Mouse (Mus musculus) embryonic facial prominence, embryonic 10.5 days (tissue): ENCODE data around the gene Slc35a1. TPM values are rescaled to one million over a fixed set of nuclear protein-coding genes. Genes with fewer than 3 reads are reported as not detected.

Experiments
- DNase-seq: peaks from one replicate; pipeline ENCODE4 v3.0.0-alpha.2; 2017; ENCODE audit warnings: low spot score
- H3K27ac ChIP-seq: fragments of 300-500 bp; sonication (generic); replicated peaks from 2 replicates; pipeline ENCODE4 v1.5.1; 2016; ENCODE audit warnings: mild to moderate bottlenecking
- H3K27me3 ChIP-seq: fragments of 300-500 bp; sonication (generic); replicated peaks from 2 replicates; pipeline ENCODE4 v1.6.1; 2016; ENCODE audit warnings: low read depth, mild to moderate bottlenecking; ENCODE audit not compliant: poor library complexity, severe bottlenecking
- H3K36me3 ChIP-seq: fragments of 300-500 bp; sonication (generic); replicated peaks from 2 replicates; pipeline ENCODE4 v1.6.1; 2016; ENCODE audit warnings: mild to moderate bottlenecking, moderate library complexity
- H3K4me1 ChIP-seq: fragments of 300-500 bp; sonication (generic); 2 replicates; pipeline ENCODE4 v1.6.1; 2016
- H3K4me3 ChIP-seq: fragments of 300-500 bp; sonication (generic); 2 replicates; pipeline ENCODE4 v1.5.1; 2016; ENCODE audit warnings: mild to moderate bottlenecking, moderate library complexity
- H3K9me3 ChIP-seq: fragments of 300-500 bp; sonication (generic); 2 replicates; pipeline ENCODE4 v1.6.1; 2016; ENCODE audit warnings: mild to moderate bottlenecking
- WGBS: fragments of 180-500 bp; shearing (Covaris S2); methylation state at CpG from one replicate; pipeline ENCODE4 v1.1.7; 2016; 5-methylcytosine and 5-hydroxymethylcytosine counted together
- polyA plus RNA-seq: library from polyadenylated mRNA; unstranded; fragments of >200 nt; fragmentation: Nextera tagmentation; extraction: Ambion mirVana; gene quantifications from 2 replicates; pipeline ENCODE4 v1.2.1, GENCODE M21; 2016

Slc35a1 gene
- polyA plus RNA-seq, 1 experiment from 2014 or later: 52.0 TPM

GRCm38 (mm10) chr4:34702231-34702630, 15.0 kb upstream of the Slc35a1 start:
- Histone ChIP-seq H3K36me3 (no peaks in the 10 kb centered on the region), H3K9me3 (no peaks in the 10 kb centered on the region), H3K4me1 (no peaks in the 10 kb centered on the region), H3K4me3 (no peak overlapping the region), H3K27me3 (no peaks in the 10 kb centered on the region), H3K27ac (no peak overlapping the region)
- no peak for DNase-seq
- WGBS: 96% methylated on average over 11 of the region's 11 CpGs

- Histone ChIP-seq H3K27me3 (no peaks in the 10 kb centered on the region), H3K27ac (no peak overlapping the region), H3K9me3 (no peaks in the 10 kb centered on the region), H3K4me3 (no peak overlapping the region), H3K4me1 (no peaks in the 10 kb centered on the region), H3K36me3 (no peaks in the 10 kb centered on the region)
- peak; percentile 76 for DNase-seq
- 43% methylated on average over 5 of the region's 5 CpGs for WGBS
Observed at GRCm38 (mm10) chr4:34701528-34701927, 14.3 kb upstream of the Slc35a1 start.

GRCm38 (mm10) chr4:34688021-34688420, 783 bp upstream of the Slc35a1 start:
- Histone ChIP-seq H3K27me3 (no peaks in the 10 kb centered on the region), H3K36me3 (peaks cover 3% of the 10 kb centered on the region), H3K4me1 (peaks cover 9% of the 10 kb centered on the region), H3K27ac (peak overlapping the region; percentile 24; the same call in 1 of the 2 replicates), H3K9me3 (no peaks in the 10 kb centered on the region), H3K4me3 (no peak overlapping the region)
- DNase-seq: no peak
- 85% methylated on average over 3 of the region's 3 CpGs for WGBS

GRCm38 (mm10) chr4:34680530-34680929, 6.7 kb downstream of the Slc35a1 start:
- Histone ChIP-seq H3K4me3 (no peak overlapping the region), H3K36me3 (peaks cover 54% of the 10 kb centered on the region), H3K27me3 (no peaks in the 10 kb centered on the region), H3K4me1 (peaks cover 5% of the 10 kb centered on the region), H3K27ac (no peak overlapping the region), H3K9me3 (no peaks in the 10 kb centered on the region)
- no peak for DNase-seq
- 83% methylated on average over 5 of the region's 5 CpGs for WGBS

GRCm38 (mm10) chr4:34673721-34674120, 13.5 kb downstream of the Slc35a1 start:
- Histone ChIP-seq H3K36me3 (peaks cover 60% of the 10 kb centered on the region), H3K4me1 (peaks cover 5% of the 10 kb centered on the region), H3K9me3 (no peaks in the 10 kb centered on the region), H3K27ac (no peak overlapping the region), H3K27me3 (no peaks in the 10 kb centered on the region), H3K4me3 (no peak overlapping the region)
- no peak for DNase-seq
- WGBS: 94% methylated on average over 5 of the region's 5 CpGs

- 93% methylated on average over 5 of the region's 5 CpGs for WGBS
- Histone ChIP-seq H3K27ac (no peak overlapping the region), H3K27me3 (no peaks in the 10 kb centered on the region), H3K4me3 (no peak overlapping the region), H3K4me1 (no peaks in the 10 kb centered on the region), H3K9me3 (no peaks in the 10 kb centered on the region), H3K36me3 (peaks cover 75% of the 10 kb centered on the region)
- no peak for DNase-seq
Observed at GRCm38 (mm10) chr4:34667923-34668322, 19.3 kb downstream of the Slc35a1 start.

GRCm38 (mm10) chr4:34661927-34662326, 25.3 kb downstream of the Slc35a1 start:
- Histone ChIP-seq H3K9me3 (no peaks in the 10 kb centered on the region), H3K27me3 (no peaks in the 10 kb centered on the region), H3K4me3 (no peak overlapping the region), H3K36me3 (peaks cover 94% of the 10 kb centered on the region), H3K27ac (no peak overlapping the region), H3K4me1 (no peaks in the 10 kb centered on the region)
- no peak for DNase-seq
- WGBS: 85% methylated on average over 6 of the region's 6 CpGs

GRCm38 (mm10) chr4:34661514-34661913, 25.7 kb downstream of the Slc35a1 start:
- no peaks in the 10 kb centered on the region for H3K4me1 ChIP-seq
- no peaks in the 10 kb centered on the region for H3K27me3 ChIP-seq
- no peak overlapping the region for H3K4me3 ChIP-seq
- H3K36me3 ChIP-seq: peaks cover 94% of the 10 kb centered on the region
- no peaks in the 10 kb centered on the region for H3K9me3 ChIP-seq
- H3K27ac ChIP-seq: no peak overlapping the region
- no peak for DNase-seq
- 90% methylated on average over 2 of the region's 2 CpGs for WGBS

- Histone ChIP-seq H3K27ac (no peak overlapping the region), H3K4me3 (no peak overlapping the region), H3K4me1 (no peaks in the 10 kb centered on the region), H3K9me3 (no peaks in the 10 kb centered on the region), H3K36me3 (peaks cover 91% of the 10 kb centered on the region), H3K27me3 (no peaks in the 10 kb centered on the region)
- 85% methylated on average over 2 of the region's 2 CpGs for WGBS
- no peak for DNase-seq
Observed at GRCm38 (mm10) chr4:34659012-34659411, 28.2 kb downstream of the Slc35a1 start.

GRCm38 (mm10) chr4:34656101-34656500, 31.1 kb downstream of the Slc35a1 start:
- Histone ChIP-seq H3K27ac (no peak overlapping the region), H3K4me3 (no peak overlapping the region), H3K27me3 (no peaks in the 10 kb centered on the region), H3K9me3 (no peaks in the 10 kb centered on the region), H3K4me1 (no peaks in the 10 kb centered on the region), H3K36me3 (peaks cover 83% of the 10 kb centered on the region)
- no peak for DNase-seq
- 93% methylated on average over 10 of the region's 10 CpGs for WGBS

GRCm38 (mm10) chr4:34653179-34653578, 34.1 kb downstream of the Slc35a1 start:
- DNase-seq: no peak
- Histone ChIP-seq H3K4me3 (no peak overlapping the region), H3K27ac (no peak overlapping the region), H3K36me3 (peaks cover 63% of the 10 kb centered on the region), H3K4me1 (no peaks in the 10 kb centered on the region), H3K27me3 (no peaks in the 10 kb centered on the region), H3K9me3 (no peaks in the 10 kb centered on the region)
- 92% methylated on average over 7 of the region's 7 CpGs for WGBS

- no peaks in the 10 kb centered on the region for H3K9me3 ChIP-seq
- DNase-seq: no peak
- no peaks in the 10 kb centered on the region for H3K4me1 ChIP-seq
- H3K27ac ChIP-seq: no peak overlapping the region
- no peak overlapping the region for H3K4me3 ChIP-seq
- H3K27me3 ChIP-seq: no peaks in the 10 kb centered on the region
- peaks cover 63% of the 10 kb centered on the region for H3K36me3 ChIP-seq
Observed at GRCm38 (mm10) chr4:34644779-34645178, 42.5 kb downstream of the Slc35a1 start.

GRCm38 (mm10) chr4:34640731-34641130, 46.5 kb downstream of the Slc35a1 start:
- no peak for DNase-seq
- H3K27ac ChIP-seq: no peak overlapping the region
- WGBS: 95% methylated on average over 3 of the region's 3 CpGs
- no peaks in the 10 kb centered on the region for H3K27me3 ChIP-seq
- H3K4me1 ChIP-seq: no peaks in the 10 kb centered on the region
- peaks cover 35% of the 10 kb centered on the region for H3K36me3 ChIP-seq
- no peak overlapping the region for H3K4me3 ChIP-seq
- H3K9me3 ChIP-seq: no peaks in the 10 kb centered on the region
